Mouse (Mus musculus): ENCODE data around the gene Trim17.
"Not testable (repeated sequence)": the region's sequence is repeated elsewhere in the genome, so short reads cannot be mapped to it uniquely, and the experiment has no call there.

The Trim17 gene

DNA sequence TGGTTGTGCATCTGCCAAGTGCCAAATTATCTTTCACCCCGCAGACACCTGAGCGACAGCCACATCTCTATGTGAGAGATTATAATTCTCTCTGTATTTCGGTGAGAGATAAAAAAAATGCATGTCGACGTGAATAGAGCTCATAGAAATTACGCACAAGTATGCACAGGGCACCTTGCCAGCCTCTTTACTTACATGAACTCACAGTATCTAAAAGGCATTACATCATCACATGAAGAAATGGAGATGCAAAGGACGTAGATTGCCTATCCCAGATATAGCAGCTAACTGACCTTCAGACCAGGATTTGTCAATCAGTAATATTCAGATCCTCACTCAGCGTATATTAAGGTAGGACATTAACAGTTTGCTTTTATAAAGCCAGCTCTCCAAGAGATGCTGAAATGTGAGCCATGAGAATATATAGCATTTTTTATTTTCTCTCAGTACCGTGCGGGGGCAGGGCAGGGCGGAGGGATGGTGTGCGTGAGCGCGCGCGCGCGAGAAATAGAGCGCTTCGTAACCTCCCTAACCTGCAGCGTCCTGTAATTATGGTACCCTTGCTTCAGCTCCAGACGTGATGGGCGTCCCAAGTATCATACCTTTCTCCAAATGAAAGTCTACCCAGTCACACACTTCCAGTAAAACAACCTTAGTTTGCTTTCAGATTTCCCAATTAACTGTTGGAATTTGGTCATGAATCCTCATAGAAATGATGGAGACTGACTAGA, 6.5 kb upstream of the Trim17 start:
- DNase-seq (ENCODE audit: extremely low spot score): no peak

DNA sequence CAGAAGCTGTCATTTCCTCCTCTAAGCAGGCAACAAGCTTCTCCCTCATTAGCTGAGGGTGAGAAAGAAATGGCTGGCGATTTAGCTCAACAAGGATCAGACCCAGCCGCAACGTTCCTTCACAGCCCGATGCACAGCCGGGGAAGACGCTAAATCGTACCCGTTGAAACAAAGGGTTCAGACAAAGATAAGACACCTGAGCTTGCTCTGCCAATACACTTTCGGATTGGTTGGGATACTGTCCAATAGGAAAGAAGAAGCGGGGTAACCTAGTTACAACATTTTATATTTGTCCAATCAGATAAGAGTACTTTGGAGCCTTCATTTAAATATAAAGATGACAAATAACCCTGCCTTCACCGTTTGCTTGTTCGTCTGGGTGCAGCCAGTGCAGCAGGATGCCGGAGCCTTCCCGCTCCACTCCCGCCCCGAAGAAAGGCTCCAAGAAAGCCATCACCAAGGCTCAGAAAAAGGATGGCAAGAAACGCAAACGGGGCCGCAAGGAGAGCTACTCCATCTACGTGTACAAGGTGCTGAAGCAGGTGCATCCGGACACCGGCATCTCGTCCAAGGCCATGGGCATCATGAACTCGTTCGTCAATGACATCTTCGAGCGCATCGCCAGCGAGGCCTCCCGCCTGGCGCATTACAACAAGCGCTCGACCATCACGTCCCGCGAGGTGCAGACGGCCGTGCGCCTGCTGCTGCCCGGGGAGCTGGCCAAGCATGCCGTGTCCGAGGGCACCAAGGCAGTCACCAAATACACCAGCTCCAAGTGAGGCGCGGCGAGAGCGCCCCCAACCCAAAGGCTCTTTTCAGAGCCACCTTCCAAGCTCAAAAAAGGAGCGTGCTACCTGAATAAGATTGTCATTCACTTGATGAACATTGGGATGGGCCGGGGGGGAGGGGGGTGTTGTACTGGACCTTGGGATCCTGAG, 5.7 kb upstream of the Trim17 start, which contains the start of gene Hist3h2ba:
Gene Hist3h2ba, plus strand, starts transcription at position 379 of the 938 bp plus-strand sequence.
- DNase-seq (ENCODE audit: extremely low spot score): peak; percentile 77

GRCm38 (mm10) chr11:58949480-58950431, 4.7 kb upstream of the Trim17 start:
- peak; percentile 56 for DNase-seq (ENCODE audit: extremely low spot score)

DNA sequence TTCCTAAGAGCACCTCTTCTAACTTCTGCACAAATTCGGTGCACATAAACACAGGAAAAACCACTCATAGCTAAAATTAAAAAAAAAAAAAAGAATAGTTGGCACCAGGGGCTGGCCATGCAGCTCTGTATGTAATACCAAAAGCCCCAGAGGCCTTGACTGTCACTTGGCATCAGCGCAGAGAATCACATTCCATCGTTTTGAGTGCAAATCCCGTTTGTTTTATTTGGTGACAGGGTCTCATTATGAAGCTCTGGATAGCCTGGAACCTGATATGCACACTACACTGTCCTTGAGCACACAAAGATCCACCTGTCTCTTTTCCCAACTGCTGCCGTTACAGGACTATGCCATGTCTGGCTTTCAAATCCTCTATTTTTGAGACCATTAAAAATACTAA, 3.3 kb upstream of the Trim17 start:
- DNase-seq (ENCODE audit: extremely low spot score): no peak

GRCm38 (mm10) chr11:58953351-58954169, 925 bp upstream of the Trim17 start:
- DNase-seq (ENCODE audit: extremely low spot score): peak; percentile 57

- DNase-seq (ENCODE audit: extremely low spot score): not testable (repeated sequence)
Observed at GRCm38 (mm10) chr11:58954170-58954419, 390 bp upstream of the Trim17 start.

- DNase-seq (ENCODE audit: extremely low spot score): peak; percentile 37
Observed at GRCm38 (mm10) chr11:58955143-58955867, 820 bp downstream of the Trim17 start.

DNA sequence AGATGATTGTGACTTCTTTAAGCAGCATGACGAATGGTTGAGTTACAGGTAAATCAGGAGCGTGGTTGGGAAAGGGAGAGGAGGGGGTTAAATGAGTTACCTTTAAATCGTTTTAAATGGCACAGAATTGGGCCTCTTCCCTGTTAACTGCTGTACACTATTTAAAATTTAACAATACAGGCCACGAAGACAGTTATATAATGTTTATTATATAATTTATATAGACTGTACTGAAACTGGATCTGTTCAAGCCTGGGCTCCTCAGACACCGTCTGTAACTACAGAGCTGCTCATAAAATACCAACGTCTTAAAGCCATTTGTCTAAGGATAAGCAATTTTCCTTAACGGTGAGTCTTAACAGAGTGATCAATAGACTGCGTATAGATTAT, 1.4 kb downstream of the Trim17 start:
- no peak for DNase-seq (ENCODE audit: extremely low spot score)

GRCm38 (mm10) chr11:58957226-58957914, 2.9 kb downstream of the Trim17 start:
- DNase-seq (ENCODE audit: extremely low spot score): no peak

DNA sequence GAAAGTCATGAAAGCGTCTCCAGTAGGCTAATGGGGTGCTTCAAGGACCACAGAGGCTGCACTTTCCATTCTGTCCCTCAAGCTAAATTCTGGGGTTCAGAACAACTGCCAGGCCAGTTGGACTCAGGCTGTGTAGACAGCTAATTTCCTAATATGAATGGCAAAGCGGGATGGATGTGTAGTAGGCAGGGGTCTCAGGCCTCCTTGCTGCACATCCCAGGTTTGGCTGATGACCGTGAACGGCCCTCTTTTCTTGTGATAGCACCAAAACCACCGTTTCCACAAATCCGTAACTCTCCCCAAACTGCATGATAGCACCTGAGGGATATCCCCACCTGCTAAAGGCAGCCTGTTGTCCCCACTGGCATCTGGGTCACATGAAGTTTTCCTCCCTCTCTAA, 4.1 kb downstream of the Trim17 start:
- DNase-seq (ENCODE audit: extremely low spot score): no peak

DNA sequence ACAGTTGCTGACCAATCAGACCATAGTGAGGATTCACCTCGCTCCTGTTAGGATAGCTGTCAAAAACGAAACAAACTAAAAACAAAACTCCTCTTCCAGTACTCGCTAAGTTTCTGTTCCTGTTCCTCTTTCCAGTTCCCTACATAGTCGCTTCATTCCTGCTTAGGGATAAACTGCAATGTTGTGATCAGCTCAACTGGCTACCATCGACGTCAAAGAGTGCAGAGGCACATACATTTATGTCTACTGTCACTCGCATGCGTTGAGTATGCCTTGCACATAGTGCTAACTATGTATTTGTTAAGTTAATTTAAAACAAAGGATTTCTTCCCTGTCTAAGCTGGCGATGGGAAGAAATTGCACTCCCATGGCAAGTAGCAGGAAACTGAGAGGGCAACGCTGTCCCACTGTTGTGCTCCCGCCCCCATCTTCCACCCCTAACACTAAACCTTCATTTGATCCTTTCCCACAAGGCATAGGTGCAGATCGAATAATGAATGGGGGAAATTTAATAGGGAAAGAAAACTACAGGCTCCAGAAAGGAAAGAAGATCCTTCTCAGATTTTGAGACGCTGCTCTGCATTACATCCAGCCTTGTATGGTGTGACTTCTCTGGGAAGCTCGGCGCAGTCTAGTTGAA, 4.8 kb downstream of the Trim17 start:
- DNase-seq (ENCODE audit: extremely low spot score): no peak

DNA sequence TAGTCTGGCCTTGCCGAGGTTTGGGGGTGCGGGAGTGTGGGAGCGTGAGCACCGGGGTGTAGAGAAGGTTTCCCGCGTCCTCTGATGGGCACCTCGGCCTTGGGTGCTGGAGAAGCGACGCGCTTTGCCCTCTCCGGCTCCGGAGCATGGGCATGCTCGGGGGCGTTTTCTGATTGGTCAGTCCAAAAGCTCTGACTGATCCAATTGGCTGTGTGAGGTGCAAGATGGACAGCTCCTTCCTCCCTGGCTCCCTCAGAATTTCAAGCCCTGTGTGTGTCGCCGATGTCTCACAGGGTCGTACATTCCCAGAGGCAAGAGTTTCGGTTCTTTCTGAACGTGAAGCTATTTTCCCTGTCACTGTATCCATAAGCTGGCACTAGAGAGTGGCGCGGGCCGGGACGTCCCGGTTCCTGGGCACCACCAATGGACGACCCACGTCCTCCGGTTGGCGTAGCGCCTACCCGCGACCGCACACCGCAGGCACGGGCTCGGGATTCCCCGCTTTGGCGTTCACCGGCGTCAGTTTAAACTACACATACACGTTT, 5.5 kb downstream of the Trim17 start:
- DNase-seq (ENCODE audit: extremely low spot score): peak; percentile 85

DNA sequence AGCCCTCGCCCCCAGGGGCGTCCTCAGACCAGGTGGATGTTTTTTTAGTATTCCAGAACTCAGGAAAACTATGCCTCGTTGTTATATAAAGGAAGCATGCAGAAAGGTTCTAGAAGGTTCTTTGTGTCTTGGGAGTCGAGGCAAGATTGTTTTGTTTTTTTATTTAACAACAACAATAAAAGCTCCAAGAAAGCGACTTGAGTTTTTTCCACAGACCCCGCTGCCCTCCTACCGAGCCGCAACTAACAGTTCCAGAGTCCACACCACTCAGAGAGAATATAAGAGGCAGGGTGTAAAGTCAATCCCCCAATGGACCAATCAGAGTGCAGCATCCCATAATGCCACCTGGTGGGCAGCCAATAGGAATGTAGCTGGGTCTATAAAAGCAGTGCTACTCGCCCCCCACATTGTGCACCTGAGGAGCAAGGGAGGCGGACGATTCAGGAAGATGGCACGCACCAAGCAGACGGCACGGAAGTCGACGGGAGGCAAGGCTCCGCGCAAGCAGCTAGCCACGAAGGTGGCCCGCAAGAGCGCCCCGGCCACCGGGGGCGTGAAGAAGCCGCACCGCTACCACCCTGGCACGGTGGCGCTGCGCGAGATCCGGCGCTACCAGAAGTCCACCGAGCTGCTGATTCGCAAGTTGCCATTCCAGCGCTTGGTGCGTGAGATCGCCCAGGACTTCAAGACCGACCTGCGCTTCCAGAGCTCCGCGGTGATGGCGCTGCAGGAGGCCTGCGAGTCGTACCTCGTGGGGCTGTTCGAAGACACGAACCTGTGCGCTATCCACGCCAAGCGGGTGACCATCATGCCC, 7.1 kb downstream of the Trim17 start:
- no peak for DNase-seq (ENCODE audit: extremely low spot score)

GRCm38 (mm10) chr11:58963543-58963942, 9.1 kb downstream of the Trim17 start:
- no peak for DNase-seq (ENCODE audit: extremely low spot score)

DNA sequence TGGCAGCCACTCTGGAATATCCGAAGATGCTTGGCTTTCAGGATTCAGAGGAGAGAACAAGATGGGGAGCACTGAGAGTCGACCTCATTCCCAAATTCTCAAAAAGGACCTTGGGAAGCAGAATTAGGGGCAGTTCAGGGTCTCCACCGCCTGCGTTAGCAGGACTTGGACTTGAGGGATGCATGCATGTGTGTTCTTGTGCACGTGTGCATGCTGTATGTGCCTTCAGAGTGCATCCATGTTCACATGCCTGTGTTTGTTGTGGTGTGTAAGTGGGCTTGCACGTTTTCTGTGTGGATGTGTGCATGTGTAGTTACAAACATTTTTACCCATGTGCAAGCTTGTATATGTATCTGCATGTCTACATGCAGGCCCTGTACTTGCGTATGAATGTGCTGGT, 9.7 kb downstream of the Trim17 start:
- DNase-seq (ENCODE audit: extremely low spot score): no peak

DNA sequence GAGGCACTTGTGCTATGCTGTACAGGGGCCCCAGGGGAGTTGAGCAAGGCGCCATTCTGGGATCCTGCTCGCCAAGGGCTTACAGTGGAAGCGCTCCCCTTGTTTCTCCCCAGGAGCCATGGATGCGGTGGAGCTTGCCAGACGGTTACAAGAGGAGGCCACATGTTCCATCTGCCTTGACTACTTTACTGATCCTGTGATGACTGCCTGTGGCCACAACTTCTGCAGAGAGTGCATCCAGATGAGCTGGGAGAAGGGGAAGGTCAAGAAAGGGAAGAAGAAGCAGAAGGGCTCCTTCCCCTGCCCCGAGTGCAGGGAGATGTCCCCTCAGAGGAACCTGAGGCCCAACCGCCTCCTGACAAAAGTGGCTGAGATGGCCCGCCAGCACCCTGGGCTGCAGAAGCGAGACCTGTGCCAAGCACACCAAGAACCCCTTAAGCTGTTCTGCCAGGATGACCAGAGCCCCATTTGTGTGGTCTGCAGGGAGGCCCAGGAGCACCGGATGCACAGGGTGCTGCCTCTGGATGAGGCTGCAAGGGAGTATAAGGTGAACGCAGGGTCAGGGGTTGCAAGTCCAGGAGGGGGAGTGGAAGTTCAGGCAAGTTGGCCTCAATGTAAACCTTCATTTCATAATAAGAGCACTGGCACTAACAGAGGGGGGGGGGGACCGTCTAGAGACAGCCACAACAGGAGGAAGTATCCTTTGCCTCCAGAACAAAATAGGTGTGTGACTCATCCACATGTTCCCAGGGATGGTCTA, 10.7 kb downstream of the Trim17 start:
- DNase-seq (ENCODE audit: extremely low spot score): no peak

DNA sequence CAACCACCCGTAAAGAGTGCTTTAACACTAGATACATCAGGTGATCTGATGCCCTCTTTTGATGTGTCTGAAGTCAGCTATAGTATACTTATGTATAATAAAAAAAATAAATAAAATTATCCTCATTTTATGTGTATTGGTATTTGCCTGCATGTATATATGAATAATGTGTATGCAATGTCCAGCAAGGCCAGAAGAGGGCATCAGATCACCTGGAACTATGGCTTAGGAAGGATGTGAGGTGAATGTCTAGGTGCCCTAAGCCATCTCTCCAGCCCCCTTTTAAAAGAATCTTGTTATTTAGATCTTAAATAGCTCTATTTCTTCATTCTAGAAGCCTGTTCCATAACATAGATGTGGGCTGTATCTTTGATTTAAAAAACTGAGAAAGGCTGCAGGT, 12.9 kb downstream of the Trim17 start:
- DNase-seq (ENCODE audit: extremely low spot score): no peak
